Mouse (Mus musculus): ENCODE measurements around the gene Sema5a.

- TF ChIP-seq CTCF (IDR thresholded peaks at IDR 0.05; ENCODE audit: borderline replicate concordance, control insufficient read depth, extremely low read depth, insufficient read depth, low read length, poor library complexity): no peak
- no peak for TF ChIP-seq POLR2A (IDR thresholded peaks at IDR 0.05; ENCODE audit: control insufficient read depth, extremely low read depth, insufficient read depth, low read length, poor library complexity)
Observed at GRCm38 (mm10) chr15:32264822-32265377, 20.3 kb downstream of the Sema5a start.
